Mouse (Mus musculus) urinary bladder, adult 2 months (tissue): ENCODE measurements around the gene Tmsb4x. TPM values are rescaled to one million over a fixed set of nuclear protein-coding genes. Genes with fewer than 3 reads are reported as not detected.

Experiments used
- DNase-seq: peaks from one replicate; pipeline ENCODE4 v3.0.0; 2022; ENCODE audit warnings: low spot score
- polyA plus RNA-seq: library from polyadenylated mRNA; depleted of rRNA; stranded (reverse); fragments of >200 nt; gene quantifications from 2 replicates; pipeline ENCODE4 v1.2.3, GENCODE M21; 2012; rRNA removed

Gene Tmsb4x
- polyA plus RNA-seq, 1 experiment, result 4,914 TPM

- no peak for DNase-seq
Measured at GRCm38 (mm10) chrX:167182411-167182810, 26.7 kb downstream of the Tmsb4x start.

- DNase-seq, result no peak
Measured at GRCm38 (mm10) chrX:167179961-167180642, 29.0 kb downstream of the Tmsb4x start.

GRCm38 (mm10) chrX:167179549-167179948 is 29.6 kb downstream of the Tmsb4x start:
- no peak for DNase-seq

- DNase-seq, result no peak
Measured at GRCm38 (mm10) chrX:167175319-167175718, 33.8 kb downstream of the Tmsb4x start.

GRCm38 (mm10) chrX:167174311-167174710 is 34.8 kb downstream of the Tmsb4x start:
- DNase-seq, result no peak

- no peak for DNase-seq
Measured at GRCm38 (mm10) chrX:167172256-167172655, 36.9 kb downstream of the Tmsb4x start.

GRCm38 (mm10) chrX:167171281-167171680 is 37.8 kb downstream of the Tmsb4x start:
- no peak for DNase-seq

GRCm38 (mm10) chrX:167167282-167167681 is 41.8 kb downstream of the Tmsb4x start:
- DNase-seq, result no peak

- DNase-seq, result no peak
Measured at GRCm38 (mm10) chrX:167166051-167166450, 43.1 kb downstream of the Tmsb4x start.

GRCm38 (mm10) chrX:167157691-167158090 is 51.4 kb downstream of the Tmsb4x start:
- DNase-seq, result no peak

Other genes with a start within 250 kb of the Tmsb4x start
- 1.9 TPM in 2 replicates for gene Tlr8, start 55.0 kb upstream of the Tmsb4x start, polyA plus RNA-seq
- gene Tlr7, start 121.2 kb upstream of the Tmsb4x start, polyA plus RNA-seq, result 2.7 and 4.3 TPM in 2 replicates
- gene Prps2, start 173.4 kb upstream of the Tmsb4x start, polyA plus RNA-seq, result 13.4 and 14.9 TPM in 2 replicates